Mouse (Mus musculus): ENCODE results near the gene Atxn7l3.

Atxn7l3 gene

DNA sequence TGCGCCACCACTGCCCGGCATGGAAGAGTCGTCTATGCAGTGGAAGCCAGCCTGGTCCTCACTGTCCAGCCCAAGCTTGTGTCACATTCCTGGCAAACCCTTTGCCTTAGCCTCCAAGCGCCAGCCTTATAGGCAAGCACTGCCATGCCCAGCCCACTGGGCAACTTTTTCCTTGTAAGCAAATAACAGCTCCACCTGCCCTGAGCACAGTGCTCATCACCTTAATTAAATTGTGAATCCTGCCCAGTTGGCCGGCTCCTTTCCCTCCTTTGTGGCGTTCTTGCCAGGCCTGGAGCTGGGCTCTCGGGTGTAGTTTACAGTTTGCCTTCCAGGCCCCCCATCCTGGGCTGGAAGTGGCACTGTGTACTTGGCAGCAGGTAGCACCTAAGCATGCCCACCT, 33.2 kb downstream of the Atxn7l3 start:
- DNase-seq (ENCODE audit: low read depth, low spot score): no peak

DNA sequence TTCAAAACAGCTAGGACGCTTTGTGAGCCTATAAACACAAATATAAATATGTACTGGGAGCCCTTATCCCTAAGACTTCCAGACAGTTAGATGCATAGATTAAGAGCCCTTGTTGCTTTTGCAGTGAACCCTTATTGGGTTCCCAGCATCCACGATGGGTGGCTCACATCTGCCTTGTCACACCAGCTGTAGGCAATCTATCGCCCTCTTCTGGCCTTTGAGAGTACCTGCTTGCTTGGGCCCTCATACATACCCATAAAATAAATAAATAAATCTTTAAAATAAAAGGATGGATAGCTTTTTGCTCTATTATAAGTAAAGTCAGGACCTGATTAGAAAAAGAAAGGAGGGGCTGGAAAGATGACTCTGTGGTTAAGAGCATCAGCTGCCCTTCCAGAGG, 37.9 kb downstream of the Atxn7l3 start:
- no peak for DNase-seq (ENCODE audit: low read depth, low spot score)

DNA sequence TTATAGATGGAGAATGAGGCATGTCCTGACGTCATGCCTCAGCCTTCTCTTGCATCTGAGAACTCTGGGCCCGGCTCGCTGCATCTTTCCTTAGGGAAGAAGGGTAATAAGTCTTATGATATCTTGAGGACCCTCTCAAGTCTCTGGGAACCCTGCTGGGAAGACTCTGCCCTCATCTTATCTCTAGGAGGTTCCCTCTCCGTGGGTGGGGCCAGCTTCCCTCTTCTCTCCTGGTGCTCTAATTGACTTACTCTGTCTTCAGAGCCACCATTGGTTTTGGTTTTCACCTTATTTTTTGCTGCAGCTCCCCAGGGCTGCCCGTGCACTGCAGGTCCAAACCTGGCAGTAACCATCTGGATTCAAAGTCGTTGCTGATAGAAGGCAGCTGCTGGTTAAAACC, 38.3 kb downstream of the Atxn7l3 start:
- DNase-seq (ENCODE audit: low read depth, low spot score): no peak

DNA sequence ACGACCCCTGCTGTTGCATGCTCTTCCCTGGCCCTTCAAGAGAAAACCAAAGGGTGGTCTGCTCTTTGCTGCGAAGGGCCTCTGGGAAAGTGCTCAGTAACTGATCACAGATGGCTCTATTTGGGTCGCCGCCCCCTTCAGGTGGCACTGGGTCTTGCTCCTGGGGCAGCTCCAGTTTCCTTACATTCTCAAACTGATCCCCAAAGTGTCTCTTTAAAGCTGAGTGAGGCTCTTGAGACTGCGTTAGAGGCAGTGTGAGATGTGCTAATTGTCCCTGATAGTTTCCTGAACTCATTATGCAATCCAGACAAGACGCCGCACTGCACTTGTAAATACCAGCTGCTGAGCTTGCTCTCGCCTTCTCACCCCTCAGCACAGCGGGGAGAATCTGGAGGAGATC, 38.9 kb downstream of the Atxn7l3 start:
- no peak for DNase-seq (ENCODE audit: low read depth, low spot score)

DNA sequence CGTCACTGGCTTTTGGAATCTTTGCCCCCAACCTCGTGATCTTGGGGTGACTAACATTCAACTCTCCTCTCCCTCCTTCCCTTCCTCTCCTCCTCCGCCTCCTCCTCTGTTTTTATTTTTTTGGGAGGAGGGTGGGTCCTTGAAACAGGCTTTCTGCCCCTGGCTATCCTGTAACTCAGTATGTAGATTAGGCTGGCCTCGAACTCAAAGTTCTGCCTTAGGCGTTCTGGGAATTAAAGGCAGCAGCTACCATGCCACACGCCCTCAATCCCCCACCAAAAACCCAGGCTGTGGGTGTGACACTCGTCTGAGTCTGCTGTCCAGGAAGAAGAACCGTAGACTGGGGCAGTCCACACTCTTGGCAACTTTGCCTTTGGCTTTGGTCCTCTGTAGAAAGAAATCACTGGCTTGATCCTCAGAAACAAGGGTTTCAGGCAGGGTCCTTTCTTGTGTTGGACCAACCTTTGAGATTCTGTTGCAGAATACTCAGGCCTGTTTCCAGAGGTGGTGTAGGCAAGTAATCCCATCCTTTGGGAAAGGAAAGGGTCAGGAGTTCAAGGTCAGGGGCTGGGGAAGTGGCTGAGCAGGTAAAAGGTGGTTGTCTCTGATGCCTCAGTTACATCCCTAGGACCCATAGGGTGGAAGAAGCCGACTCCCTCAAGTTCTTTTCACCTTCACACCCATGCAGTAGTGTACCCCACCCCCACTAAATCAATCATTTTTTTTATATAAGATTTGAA, 46.9 kb downstream of the Atxn7l3 start:
- DNase-seq (ENCODE audit: low read depth, low spot score): no peak

DNA sequence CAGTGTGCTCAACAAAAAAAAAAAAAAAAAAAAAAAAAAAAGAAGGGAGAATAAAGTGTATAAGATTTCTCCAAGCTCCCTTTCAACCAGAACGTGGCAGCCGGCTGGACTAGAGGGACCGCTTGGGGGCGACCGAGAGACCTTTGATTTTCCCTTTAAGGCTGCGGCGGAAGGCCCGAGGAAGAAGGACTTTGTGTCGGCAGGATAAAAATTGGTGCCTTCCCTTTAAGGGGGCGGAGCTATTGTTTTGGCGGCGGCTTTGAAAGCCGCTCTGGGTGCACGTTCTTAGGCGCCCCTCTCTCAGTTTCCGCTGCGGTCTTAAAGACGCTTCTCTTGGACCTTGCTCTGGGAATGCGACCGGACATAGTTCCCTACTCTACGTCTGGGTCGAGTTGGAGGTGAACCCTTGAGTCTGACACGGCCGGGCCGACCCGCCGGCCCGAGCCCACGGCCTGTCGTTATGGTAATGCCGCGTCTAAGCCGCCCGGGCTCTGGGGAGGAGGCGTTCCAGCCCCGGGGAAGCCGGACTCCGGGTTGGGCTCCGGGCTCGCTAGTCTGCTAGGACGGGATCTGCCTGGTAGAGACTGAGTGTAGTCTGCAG, 47.7 kb downstream of the Atxn7l3 start, which contains the start of gene BC030867:
TSS of gene BC030867 (plus strand) at position 253 of the 601 bp plus-strand sequence.
- DNase-seq (ENCODE audit: low read depth, low spot score): peak; percentile 93

DNA sequence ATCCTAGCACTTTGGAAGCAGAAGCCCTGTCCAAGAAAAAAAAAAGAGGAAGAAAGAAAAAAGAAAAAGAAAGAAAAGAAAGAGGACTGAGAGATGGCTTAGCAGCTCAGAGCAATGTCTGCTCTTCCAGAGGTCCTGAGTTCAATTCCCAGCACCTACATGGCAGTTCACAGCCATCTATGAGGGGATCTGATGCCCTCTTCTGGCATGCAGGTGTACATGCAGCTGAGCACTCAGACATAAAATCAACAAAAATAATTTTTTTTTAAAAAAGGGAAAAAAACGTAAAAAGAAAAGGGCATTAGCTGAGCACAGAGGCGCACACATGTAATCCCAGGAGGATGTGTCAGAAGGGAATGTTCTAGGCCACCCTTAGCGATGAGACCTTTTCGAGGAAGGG, 49.6 kb downstream of the Atxn7l3 start:
- no peak for DNase-seq (ENCODE audit: low read depth, low spot score)

DNA sequence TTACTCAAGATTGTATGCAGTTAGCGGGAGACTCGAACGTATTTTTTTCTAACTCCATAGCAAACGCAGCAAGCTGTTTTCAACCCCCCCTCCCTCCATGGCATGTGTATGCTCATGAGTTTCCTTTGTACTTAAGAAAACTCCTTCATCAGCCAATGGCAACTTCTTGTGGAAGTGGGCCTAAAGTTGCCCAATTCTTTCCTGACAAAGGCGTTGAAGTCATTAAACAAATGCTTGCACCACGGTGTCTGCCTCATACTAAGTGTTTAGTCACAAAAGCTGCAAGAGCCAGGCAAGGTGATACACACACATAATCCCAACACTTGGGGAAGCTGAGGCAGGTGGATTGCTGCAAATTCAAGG, 50.2 kb downstream of the Atxn7l3 start:
- no peak for DNase-seq (ENCODE audit: low read depth, low spot score)

DNA sequence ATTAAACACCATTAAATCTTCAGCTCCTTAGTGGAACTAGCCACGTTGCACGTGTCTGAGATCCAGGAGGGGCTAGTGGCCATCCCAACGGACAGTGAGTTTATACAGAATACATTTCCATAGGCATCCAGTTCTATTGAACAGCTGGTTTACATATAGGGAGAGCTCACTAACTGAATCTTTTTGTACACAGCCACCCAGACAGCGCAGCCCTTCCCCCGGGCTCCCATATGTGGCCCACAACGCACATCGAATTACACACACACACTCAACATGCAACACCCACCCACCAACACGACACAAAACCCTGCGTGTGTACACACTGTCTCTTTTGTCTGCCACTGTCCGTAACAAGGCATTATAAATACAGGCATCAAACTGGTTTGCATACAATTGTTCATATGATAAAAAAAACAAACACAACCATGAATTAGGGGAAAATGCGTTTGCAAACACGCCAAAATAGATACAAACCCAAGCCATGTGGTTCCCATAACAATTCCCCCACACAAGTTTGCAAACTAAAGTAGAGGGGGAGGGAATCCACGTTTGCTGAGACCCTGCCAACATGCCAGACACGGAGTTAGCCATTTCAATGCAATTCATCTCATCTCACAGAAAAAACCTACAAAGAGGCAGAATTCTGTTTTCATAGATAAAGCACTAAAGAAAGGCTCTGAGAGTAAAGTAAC, 50.7 kb downstream of the Atxn7l3 start:
- DNase-seq (ENCODE audit: low read depth, low spot score): no peak

DNA sequence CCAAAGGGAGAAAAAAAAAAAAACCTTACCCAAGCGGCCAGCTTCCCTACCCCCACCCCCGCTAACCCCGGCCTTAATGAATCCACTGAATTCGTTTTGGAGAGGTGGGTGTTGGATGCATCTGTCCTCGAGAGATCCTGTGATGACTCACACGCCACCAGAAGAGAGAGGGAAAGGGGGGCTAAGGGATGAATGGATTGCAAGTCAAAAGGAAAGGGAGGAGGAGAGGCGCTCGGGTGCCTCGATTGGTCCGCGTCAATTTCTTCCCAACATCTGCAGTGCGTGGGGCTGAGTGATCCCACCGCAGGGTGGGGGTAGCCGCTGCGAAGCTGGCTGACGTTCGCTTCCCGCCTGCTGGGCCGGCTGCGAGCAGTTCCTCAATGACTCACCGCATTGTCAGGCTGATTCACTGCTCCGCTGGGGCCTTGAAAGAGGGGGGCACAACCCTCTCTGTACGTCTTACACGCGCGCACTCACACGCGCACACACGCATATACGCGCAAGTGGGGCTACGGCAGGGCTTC, 51.4 kb downstream of the Atxn7l3 start:
- peak; percentile 59 for DNase-seq (ENCODE audit: low read depth, low spot score)

DNA sequence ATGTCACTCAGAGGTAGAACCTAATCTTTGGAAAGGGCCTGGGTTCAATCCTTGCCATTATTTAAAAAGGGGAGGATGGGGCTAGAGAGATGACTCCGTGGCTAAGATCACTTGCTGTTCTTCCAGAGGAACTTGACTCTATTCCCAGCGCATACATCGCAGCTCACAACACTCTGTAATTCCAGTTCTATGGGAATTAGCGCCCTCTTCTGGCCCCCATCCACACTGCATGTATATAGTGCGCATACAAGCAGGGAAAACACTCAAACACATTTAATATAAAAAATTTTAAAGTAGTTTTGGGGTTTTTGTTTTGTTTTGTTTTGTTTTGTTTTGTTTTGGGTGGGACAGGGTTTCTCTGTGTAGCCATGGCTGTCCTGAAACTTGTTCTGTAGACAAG, 54.6 kb downstream of the Atxn7l3 start:
- DNase-seq (ENCODE audit: low read depth, low spot score): no peak

DNA sequence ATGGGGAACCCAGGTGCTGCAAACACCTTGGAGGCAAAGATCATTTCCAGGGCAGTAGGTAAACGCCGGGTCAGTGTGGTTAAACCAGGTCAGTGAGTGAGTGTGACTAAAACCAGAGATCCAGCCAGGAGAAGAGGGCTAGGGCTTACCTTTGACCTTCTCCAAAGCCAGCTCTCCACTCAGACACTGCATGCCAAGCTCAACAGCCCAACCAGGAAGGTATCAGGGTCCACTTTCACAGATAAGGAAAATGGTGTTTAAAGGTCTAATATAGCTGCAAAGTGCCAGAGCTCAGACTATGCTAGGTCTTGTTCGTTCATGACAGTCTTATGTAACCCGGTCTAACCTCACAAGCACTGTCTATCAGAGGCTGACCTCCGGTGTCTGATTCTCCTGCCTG, 55.2 kb downstream of the Atxn7l3 start:
- DNase-seq (ENCODE audit: low read depth, low spot score): no peak

DNA sequence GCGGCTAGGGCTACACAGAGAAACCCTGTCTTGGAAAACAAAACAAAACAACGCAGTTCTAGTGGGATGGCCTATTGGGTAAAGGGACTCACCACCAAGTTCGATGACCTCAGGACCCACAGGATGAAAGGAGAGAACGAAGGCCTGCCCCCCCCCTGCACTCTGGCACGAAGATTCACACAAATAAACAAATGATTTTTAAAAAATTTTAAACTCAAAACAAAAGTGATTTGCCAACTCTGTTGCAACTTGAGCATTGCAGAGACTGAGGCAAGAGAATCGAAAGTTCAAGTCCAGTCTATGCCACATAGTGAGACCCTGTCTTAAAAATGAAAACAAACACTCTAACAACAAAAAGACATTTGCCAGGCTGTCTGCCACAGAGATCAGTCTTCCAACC, 55.8 kb downstream of the Atxn7l3 start:
- DNase-seq (ENCODE audit: low read depth, low spot score): no peak
